Mouse (Mus musculus) heart, adult 2 months (tissue): ENCODE measurements around the gene Fen1.

Experiments
- CTCF ChIP-seq: fragments of 200-600 bp; IDR thresholded peaks from 2 replicates; pipeline ENCODE4 v1.8.1; 2022; ENCODE audit warnings: antibody characterized with exemption, mild to moderate bottlenecking, moderate library complexity
- EP300 ChIP-seq: fragments of 200-500 bp; IDR thresholded peaks from 2 replicates; pipeline ENCODE4 v1.6.1; 2011; ENCODE audit warnings: low read depth, low read length, control low read depth; ENCODE audit not compliant: insufficient read depth
- POLR2A ChIP-seq: fragments of 200-500 bp; IDR thresholded peaks from 2 replicates; pipeline ENCODE4 v1.6.1; 2011; ENCODE audit warnings: mild to moderate bottlenecking, low read depth, low read length, control low read depth; ENCODE audit not compliant: insufficient read depth

GRCm38 (mm10) chr19:10149189-10149588 lies 54.8 kb downstream of the Fen1 start:
- TF ChIP-seq CTCF (no peak), EP300 (no peak), POLR2A (no peak)
